Mouse (Mus musculus): ENCODE data around the gene Chrm1.

Gene Chrm1

DNA sequence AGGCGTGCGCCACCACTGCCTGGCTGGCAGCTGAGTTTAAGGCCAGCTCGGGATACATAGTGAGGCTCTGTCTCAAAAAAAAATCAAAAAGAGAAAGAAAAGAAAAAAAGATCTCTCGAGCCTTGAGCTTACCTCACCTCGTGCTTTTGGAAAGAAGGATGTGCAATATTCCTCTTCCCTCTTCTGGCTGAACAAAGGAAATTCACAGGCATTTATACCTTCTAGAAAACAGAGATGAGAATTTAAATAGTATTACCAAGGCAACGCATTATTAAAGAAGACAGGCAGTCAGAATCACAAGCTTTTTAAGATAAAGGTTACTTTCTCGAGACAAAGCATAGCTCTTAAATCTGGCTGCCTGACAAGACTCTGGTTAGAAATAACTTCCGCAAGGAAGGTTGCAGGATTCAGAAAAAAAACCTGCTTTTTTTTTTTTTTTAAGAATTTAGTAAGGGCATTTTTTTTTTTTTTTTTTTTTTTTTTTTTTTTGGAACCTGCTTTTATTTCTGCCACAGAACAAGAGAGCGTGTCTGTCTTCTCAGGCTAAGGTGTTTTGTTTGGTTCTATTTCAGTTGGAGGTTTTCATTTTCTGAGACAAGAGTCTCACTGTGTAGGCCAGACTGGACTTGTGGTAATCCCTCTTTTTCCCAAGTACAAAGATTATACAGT, 28.4 kb downstream of the Chrm1 start:
- DNase-seq, result no peak

DNA sequence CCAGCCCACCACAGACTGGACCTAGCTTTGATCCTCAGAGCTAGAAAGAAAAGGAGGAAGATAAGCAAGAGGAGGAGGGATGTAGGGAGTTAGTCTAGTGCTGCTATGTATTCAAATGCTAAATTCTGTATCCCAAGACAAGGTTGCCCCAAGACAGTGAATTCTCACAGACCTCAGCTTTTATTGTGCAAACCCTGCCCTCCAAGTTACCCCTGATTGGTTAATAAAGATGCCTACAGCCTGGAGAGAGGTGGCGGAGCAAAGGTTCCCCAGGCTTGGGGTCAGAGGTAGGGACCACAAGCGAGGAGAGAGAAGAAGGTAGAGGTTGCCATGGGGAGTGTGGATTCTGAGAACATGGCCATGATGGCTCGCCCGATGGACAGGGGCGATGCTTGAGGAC, 29.2 kb downstream of the Chrm1 start:
- no peak for DNase-seq

DNA sequence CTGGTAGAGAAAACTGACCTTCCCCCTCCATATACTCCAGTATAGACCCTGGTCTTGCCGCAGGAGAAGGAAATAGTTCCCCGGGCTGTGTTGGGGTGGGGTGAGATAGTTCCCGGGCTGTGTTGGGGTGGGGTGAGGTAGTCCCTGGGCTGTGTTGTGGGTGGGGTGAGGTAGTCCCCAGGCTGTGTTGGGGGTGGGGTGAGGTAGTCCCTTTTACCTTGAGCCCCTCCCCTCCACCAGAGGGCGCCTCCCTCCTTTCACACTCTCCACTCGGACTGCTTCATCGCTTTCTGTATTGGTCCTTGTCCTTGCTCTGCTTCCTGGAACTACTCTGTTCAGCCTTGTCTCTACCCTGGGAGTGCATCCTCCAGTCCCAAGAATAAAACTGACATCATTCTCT, 31.7 kb downstream of the Chrm1 start:
- DNase-seq, result no peak

DNA sequence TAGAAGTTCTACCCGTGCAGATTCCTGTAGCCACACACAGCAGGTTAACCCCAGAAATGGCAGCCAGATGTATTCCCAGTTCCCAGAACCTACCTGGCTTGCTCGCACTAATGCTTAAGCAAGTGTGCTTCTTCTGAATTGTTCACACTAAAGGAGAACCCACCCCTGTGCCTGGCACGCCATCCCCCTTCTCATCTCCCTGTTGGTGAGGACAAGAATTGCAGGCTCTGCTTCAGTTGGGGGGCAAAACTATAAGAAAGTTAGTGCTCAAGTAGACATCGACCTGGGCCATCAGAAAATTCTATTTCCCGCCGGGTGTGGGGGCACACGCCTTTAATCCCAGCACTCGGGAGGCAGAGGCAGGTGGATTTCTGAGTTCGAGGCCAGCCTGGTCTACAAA, 36.1 kb downstream of the Chrm1 start:
- DNase-seq, result no peak

DNA sequence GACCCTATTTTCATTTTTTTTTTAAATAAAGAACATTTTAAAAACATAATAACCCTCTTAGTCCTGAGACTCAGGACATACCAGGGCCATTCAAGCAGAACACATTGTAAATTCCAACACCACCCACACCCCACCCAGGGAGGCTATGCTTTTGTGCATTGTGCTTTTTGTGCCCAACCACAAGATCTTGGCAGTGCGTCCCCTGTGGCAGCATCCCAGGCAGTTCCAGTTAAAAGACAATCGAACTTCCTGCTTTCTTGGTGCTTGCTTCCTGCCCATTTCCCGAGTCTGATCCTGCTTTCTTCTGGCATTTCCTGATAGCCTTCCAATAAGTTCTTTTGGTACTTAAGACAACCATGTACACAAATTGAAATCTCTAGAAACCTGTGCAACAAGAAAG, 38.9 kb downstream of the Chrm1 start:
- DNase-seq, result no peak

DNA sequence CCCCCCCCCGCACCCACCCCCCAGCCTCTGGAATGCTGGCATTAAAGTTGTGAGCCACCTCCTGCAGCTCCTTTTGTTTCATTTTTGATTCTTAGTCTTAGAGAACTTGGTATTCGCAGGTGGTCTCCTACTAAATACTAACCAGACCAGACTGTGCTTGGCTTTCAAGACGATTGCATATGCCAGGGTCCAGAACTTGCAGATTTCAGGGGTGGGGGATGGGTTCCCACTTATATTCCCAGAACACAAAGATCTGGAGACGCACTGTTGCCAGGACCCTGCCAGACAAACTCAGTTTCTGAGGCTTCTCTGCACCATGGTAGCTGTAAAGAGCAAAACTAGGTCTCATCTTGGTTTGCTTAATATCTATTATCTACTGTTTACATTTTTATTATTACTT, 40.0 kb downstream of the Chrm1 start:
- no peak for DNase-seq

DNA sequence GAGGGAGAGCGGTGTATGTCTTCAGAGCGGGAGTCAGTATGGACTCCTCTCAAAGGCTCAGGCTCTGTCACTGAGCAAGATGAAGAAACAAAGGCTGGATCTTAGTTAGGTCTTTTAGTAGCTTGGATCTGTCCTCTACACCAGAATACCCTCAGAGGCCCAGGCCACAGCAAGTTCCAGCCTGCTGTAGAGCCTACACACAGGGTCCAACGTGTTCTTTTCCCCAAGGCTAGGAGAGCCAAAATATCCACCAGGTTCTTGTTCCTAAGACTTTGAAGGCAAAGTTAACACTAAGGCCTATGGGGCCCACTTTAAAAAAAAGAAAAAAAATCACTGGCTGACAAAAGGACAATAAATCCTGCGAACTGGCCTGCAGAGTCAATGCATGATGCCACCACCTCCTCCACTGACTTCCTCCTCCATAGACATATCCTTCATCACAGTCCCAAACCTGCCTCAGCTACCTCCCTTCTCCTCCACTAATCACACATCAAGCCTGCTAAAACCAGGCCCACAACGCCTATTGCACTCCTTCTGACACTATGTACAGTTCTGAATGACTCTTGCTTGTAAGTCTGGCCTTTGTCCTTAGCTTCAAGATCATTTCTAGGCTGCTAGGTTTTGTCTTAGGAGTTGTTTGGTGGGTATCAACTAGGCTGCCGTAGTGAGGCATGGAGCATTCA, 41.6 kb downstream of the Chrm1 start:
- DNase-seq, result no peak

DNA sequence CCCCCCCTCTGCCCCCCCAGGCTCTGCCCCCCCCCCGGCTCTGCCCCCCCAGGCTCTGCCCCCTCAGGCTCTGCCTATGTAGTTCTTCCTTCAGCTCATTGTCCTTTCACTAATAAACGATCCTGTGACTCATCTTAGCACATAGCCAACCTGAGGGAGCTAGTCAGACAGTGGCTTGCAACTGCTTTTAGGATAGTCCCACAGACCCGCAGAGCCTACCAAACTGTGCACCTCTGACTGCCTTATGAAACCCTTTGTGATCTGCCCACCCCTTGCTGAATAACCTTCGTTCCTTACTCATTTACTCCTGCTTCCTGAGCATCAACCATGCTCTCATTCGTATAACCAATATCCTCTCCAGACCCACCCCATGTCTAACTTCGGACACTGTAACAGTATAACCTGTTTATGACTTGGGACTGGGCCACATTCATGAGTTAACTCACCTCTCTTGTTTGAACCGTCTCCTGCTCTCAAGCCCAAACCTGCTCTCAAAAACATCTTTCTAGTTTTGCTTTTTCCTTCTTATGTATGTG, 42.6 kb downstream of the Chrm1 start:
- no peak for DNase-seq

DNA sequence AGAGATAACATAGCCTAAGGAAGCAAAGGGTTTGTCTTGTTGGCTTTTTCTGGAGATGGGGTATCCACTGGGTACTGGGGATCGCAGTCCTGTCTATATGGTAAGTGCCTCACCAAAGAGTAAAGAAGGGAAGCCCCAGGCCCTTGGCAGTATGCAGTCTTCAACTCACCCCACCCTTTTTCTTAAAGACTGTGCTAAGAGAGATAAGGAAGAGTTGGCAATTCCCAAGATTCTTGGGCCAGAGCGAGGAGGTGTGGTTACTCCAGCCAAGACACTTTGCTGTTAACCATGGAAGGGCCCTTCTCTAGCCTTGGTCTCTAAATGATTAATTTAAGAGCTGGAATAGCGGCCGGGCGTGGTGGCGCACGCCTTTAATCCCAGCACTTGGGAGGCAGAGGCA, 43.3 kb downstream of the Chrm1 start:
- no peak for DNase-seq

DNA sequence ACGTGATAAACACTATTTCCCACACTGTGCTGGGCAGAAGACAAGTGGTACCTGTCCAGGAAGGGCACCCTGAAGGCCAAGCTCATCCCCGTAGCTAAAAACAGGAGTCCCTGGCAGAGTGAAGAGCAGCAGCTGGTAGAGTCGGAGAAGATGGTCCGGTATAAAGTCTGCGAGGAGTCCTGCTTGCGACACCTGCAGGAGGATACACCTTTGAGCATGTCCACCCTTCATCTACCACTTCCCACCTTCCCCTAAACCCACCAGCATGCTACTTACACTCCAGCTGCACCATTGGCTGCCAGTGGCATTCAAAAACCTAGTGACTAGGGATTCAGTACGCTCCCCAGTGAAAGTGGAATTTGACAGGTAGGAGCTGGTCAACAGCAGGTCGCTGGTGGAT, 45.4 kb downstream of the Chrm1 start:
- no peak for DNase-seq

DNA sequence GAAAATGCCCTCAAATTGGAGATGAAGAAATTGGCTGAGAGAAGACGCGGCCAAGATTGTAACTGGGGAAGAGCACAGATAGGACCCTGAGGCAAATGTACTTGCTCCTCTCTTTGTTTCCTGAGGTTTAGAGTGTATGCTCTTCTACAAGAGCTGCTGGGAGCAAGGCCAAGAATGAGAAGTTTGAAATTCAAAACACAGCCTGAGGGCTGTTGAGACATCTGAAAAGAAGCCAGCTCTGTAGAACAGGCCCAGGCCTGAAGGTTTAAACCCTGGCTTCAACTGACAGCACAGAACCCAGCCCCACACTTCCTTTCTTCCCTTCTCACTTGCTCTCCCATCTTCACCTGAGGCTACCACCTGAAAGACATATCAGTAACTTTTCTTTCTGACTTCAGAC, 46.5 kb downstream of the Chrm1 start:
- DNase-seq, result no peak

DNA sequence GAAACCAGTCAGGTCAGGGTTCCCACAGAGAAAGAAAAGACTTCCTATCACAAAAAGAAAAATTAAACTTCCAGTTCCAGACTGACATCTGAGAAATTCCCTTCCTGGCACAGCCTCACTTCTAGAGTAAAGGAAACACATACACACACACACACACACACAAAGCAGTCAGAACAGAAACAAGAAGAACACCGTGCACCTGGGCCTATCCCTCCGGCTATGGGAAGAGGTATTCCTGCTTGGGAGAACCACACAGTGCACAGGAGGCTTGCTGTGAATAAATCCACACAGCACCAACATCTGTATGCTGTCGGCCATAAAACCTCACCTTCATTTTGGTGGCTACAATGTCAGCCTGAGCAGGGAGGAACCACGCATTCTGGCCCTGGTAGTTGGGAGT, 47.9 kb downstream of the Chrm1 start:
- DNase-seq, result no peak

DNA sequence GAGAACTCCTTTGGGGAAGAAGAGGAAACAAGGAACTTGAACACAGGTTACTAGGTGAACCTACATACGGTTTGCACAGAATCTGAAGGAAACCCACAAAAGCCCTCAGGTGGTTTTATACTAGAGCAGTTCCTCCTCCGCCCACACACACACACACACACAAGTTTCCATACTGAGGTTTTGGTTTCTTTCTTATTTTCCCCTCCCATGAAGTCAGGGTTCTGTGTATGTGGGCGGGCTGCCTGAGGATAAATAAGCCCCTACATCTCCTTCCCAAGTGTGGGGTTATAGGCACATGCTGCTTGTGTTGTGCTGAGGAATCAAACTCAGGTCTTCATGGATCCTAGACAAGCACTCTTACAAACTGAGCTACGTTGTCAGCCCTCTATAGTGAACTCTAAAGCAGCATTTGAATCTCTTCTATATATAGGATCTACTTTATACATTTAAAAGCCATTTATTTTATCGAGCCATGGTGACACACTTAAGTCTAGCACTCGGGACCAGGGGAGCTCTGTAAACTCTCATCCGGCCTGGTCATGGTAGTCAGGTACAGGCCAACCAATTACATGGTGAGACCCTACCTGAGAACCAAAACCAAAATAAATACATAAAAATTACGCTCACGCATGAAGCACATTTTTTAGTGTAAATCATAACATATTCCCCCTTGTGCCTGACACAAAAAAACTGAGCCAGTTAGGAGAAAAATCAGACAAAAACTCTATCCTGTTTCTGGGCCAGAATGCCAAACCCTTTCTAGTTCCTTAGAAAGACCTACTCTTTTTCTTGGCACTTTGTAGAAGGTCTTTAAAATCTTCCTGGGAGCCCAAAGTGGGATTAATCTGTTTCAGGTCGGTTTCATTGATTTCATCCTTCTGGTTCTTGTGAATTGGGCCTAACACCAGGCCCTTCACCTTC, 48.6 kb downstream of the Chrm1 start:
- no peak for DNase-seq

DNA sequence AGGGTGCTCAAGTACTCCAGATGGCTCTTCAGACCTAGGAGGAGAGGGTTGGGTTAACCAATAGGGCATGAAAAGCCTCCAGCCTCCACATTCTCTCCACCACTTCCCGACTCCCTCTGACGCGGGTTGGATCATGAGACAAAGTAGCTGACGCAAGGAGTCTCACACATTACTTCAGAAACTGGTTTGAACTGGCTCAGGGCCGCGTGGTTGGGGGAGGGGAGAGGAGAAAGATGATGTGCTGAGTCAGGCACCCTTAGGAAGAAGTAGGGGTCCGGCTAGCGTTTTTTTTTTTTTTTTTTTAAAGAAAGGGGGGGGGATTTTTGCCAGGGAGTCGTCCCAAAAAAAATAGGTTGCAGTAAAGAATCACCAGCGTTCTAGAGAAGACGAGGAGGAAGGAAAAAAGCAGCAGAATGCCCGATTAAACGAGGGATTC, 49.3 kb downstream of the Chrm1 start:
- DNase-seq, result peak; percentile 42

DNA sequence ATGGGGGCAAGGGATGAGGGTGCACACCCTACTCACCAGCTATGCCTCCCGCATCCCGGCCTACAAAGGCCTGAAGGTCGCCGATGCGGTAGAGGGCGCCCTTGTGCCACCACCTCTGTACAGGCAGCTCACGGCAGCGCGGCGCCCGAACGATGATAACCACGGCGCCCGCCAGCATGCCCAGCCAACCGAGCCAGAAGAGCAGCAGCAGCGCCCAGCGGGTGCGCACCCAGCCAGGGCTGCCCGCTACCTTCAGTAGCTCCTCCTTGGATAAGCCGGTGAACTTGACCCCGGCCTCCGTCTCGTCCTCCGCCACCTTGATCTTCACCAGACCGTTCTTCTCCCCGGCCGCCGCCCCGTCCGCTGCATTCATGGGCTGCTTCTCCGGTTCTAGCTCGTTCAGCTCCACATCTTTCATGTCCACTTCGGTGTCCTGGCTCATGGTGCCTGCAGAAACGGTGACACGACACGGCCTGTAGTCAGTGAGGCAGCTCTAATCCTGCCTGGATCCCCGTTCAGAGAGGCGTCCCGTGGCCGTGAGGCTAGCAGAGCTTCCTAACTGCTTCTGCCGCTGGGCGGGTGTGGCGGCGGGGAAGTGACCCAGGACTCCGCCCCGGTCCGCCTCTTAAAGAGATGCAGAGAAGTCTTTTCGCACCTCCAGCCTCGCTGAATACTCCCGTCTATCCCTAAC, 49.9 kb downstream of the Chrm1 start:
- peak; percentile 90 for DNase-seq

DNA sequence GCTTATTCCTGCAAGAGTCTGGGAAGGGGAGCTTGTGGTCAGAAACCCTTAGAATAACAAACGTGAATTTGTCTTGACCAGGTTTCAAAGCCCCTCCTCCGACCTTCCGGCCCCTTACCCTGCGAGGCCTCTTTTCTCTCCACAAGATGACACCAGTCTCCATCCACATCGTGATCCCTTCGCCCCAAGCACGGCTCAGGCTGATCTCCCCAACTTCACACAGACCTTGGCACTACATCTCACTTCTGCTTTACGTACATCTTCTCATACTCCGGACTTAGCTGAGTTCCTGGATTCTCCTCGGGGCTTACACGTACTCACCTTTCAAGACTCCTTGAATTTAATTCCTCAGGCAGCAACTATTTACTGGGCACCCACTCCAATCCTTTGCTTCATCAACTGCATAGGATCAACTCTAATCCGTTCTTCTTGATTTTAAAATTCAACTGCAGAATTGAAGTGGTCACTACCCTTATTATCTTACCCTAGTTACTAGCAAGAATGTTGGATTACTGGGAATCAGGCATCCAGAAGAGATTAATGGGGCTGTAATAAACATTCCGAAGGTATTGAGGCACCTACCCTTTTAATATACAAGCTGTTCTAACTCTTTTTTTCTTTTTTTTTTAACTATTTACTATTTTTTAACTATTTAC, 50.5 kb downstream of the Chrm1 start:
- DNase-seq, result no peak

DNA sequence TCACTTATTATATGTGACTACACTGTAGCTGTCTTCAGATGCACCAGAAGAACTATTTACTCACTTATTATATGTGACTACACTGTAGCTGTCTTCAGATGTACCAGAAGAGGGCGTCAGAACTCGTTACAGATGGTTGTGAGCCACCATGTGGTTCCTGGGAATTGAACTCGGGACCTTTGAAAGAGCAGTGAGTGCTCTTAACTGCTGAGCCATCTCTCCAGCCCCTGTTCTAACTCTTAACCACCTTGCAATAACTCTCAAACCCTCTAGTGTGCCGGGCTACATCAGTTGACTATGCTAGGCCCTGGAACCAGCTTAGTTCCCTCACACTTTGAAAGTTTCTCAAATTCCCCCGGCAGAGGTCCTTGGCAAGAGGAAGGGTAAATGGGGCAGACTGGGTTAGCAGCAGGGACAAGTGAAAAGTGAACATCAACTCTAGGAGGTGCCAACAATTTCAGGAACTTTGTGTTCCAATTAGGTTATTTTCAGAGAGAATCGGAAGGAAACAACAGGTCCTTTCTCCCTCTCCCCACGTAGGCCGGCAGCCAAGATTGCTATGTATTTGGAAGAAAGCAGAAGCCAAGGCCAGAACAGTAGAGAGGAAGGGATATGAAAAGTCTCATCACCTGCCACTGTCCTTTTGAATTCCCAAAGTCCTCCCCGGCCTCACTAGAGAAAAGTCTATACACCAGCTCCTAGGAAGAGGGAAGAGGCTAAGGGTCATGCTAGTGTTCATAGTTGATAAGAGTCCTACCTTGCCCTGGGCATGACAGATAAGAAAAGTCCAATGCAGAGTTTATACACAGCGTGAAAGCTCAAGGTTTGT, 51.3 kb downstream of the Chrm1 start:
- DNase-seq, result no peak

DNA sequence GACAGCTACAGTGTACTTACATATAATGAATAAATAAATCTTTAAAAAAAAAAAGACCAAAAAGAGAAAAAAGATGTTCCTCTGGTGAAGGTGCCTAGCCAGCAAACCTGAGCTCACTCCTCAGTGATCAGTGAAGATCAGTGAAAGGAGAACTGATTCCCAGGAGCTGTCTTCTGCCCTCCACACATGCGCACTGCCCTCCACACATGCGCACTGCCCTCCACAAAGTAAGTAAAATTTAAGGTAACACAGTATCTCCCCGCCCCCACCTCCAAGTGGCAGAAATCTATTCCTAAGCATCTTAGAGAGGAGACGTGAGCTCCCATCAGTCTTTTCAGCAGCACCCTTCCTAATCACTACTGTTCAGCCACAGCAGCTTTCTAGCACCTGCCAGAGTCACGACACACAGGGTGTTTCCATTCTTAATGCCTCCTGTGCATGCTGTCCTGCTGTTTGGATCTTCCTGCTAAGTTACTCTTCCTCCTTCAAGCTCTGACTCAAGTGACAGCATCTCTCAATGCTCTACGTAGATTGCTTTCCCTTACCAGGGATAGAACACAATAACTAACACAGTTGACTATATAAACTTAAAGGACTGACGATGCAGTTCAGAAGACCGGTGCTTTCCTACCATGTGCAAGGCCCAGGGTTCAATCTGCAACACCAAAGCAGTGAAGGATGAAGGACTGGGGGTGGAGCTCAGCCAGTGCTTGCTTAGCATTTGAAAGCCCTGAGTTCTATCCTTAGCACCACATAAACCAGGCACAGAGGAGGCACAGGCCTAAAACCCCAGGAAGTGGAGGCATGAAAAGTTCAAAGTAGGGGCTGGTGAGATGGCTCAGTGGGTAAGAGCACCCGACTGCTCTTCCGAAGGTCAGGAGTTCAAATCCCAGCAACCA, 52.5 kb downstream of the Chrm1 start:
- DNase-seq, result no peak

DNA sequence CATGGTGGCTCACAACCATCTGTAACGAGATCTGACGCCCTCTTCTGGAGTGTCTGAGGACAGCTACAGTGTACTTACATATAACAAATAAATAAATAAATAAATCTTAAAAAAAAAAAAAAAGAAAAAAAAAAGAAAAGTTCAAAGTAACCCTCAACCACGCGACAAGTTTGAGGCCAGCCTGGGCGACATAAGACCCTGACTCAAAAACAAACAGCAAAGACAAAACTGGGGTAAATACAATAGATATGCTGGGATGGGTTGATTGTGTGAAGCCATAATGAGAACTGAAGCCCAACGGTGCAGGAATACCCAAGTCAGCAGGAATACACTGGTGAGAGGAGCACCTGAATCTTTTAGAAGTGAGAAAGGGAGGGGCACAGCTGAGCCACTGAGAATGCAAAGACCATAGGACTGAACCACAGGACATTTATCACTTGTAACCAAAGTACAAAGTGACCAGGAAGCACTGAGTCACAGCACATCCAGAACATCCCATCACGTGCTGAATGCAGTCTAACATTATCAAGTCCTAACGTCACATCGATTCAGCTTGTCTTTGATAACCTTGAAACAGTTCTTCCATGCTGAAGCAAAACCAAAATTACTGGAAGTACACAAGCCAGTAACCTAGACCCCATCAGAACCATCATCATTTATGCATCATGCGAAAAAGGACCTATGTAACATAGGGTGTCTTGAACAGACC, 53.3 kb downstream of the Chrm1 start:
- DNase-seq, result no peak

DNA sequence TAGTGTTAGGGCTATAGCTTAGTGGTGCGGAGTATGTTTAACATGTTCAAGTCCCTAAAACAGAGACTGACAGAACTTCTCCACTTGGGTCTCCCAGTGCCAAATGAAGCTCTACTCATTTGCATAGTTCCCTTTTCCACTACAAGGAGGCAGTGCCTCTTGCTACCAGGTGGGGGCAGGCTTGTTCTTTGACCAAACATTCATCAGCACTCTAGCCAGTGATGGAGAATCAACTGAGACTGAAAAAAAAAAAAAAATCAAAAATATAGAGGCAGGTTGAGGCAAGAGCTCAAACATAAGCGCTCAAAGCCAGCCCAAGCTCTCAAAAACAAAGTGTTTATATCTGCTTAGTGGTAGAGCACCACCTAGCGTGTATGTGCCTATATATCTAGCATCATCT, 54.8 kb downstream of the Chrm1 start:
- DNase-seq, result no peak

Data from right cerebral cortex, postnatal 25 days (tissue).